Mouse (Mus musculus): ENCODE measurements around the gene Neurl3.

DNA sequence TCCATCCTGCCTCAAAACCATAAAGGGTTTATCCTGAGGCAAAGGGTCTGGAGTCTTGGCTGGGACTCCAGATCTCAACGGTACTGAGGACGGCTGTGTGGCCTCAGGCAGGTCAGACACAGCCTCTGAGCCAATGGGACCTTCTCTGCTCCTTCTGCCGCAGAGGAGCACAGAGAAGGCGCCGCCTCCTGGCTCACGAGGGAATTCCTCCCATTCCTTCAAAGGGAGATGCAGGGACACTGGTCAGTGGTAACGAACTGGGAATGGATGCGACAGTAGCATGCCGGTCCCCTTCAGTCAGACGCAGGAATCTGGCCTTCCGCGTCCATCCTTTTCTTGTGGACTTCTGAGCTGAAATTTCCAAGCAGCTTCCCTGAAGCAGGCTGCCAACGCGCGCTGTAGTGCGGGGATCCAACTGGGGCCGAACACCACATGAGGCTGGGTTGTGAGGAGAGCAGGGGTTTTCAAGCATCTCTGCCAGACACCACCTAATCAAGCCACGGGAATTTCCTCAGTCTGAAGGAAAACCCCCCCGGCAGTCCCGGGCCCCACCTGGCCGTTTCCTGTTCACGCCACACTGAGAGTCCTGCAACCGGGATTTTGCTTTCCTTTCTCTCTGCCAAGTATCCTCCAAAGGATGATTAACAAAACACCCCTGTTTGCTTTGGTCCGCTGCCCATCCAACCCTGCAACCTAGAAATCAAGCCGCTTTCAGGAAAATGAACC, 19.7 kb downstream of the Neurl3 start:
- no peak for TF ChIP-seq POLR2A (IDR thresholded peaks at IDR 0.05; ENCODE audit: low read depth, low read length)
- peak; percentile 70; the same call in 1 of the 2 replicates for TF ChIP-seq CTCF (IDR thresholded peaks at IDR 0.05; ENCODE audit: borderline replicate concordance, insufficient read depth, low read length)
